Mouse (Mus musculus) stomach, embryonic 16.5 days (tissue): Measurements from ENCODE around the gene Gm49355. TPM values are rescaled to one million over a fixed set of nuclear protein-coding genes. Genes with fewer than 3 reads are reported as not detected.

Experiments used
- ATAC-seq: fragments of 200-750 bp; cut with Nextera tagmentation; 2 replicates; pipeline ENCODE4 v1.8.0; 2017; ENCODE audit warnings: moderate number of reproducible peaks, moderate TSS enrichment; ENCODE audit not compliant: insufficient read depth, low FRiP score
- H3K27ac ChIP-seq: fragments of 300-500 bp; sonication (generic); 2 replicates; pipeline ENCODE4 v1.5.1; 2014; ENCODE audit warnings: low read length
- H3K27me3 ChIP-seq: fragments of 300-500 bp; sonication (generic); 2 replicates; pipeline ENCODE4 v1.6.1; 2014; ENCODE audit warnings: low read length, control low read depth, mixed read lengths; ENCODE audit not compliant: control insufficient read depth, insufficient read depth
- H3K36me3 ChIP-seq: fragments of 300-500 bp; sonication (generic); 2 replicates; pipeline ENCODE4 v1.6.1; 2014; ENCODE audit warnings: low read length; ENCODE audit not compliant: control insufficient read depth, insufficient read depth
- H3K4me1 ChIP-seq: fragments of 300-500 bp; sonication (generic); 2 replicates; pipeline ENCODE4 v1.6.1; 2014; ENCODE audit warnings: low read length, control low read depth, mixed read lengths; ENCODE audit not compliant: control insufficient read depth, insufficient read depth
- H3K4me2 ChIP-seq: fragments of 300-500 bp; sonication (generic); 2 replicates; pipeline ENCODE4 v1.6.1; 2014; ENCODE audit warnings: low read depth, low read length, mixed read lengths
- H3K4me3 ChIP-seq: fragments of 300-500 bp; sonication (generic); replicated peaks from 2 replicates; pipeline ENCODE4 v1.5.1; 2014; ENCODE audit warnings: mild to moderate bottlenecking, low read length
- H3K9ac ChIP-seq: fragments of 300-500 bp; sonication (generic); 2 replicates; pipeline ENCODE4 v1.6.1; 2014; ENCODE audit warnings: low read length
- H3K9me3 ChIP-seq: fragments of 300-500 bp; sonication (generic); replicated peaks from 2 replicates; pipeline ENCODE4 v1.6.1; 2016; ENCODE audit warnings: low read length, control low read depth; ENCODE audit not compliant: control insufficient read depth
- WGBS: fragments of 180-500 bp; shearing (Covaris S2); extraction: QIAGEN DNeasy Blood & Tissue Kit; methylation state at CpG from one replicate; pipeline ENCODE4 v1.1.7; 2014; 5-methylcytosine and 5-hydroxymethylcytosine counted together
- polyA plus RNA-seq: library from polyadenylated mRNA; unstranded; fragments of >200 nt; fragmentation: Nextera tagmentation; extraction: Ambion mirVana; gene quantifications from 2 replicates; pipeline ENCODE4 v1.2.1, GENCODE M21; 2015

Gene Gm49355
- polyA plus RNA-seq, 1 experiment from 2014 or later: 0.15 TPM

DNA sequence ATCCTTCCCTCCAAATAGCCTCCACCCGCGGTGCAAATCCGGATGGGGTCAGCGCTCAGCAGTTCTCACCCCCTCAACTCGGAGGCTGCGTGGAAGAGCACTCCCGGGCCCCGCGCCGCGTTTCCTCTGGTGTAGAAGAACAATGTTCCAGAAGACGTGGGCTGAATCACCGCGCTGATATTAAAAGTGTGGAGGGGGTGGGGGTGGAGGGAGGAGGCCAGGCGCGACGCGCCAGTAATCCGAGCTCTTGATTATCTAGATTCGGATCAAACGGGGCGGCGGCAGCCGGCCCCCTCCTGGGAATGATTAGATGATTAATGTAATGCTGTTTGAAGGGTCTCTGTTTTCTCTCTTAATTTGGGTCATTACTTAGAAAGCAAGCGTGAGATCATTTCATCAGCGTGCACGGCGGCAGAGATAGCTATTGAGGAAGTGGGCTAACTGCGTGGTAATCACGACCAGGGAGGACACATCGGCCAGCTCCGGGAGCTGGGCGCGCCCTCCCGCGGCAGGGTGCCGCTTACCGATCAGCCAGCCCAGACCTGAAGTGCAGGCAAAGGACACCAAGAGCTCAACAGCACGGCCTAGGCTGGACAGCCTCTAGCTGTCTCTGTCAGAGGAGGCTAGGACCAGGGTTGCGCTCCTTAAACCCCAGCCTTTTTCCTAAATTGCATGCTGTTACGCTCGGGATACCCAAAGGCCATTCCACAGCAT lies 57.5 kb downstream of the Gm49355 start:
- peaks cover 13% of the 10 kb centered on the region for H3K4me1 ChIP-seq
- peak overlapping the region; percentile 36 for H3K4me2 ChIP-seq
- peaks cover 95% of the 10 kb centered on the region for H3K27me3 ChIP-seq
- H3K9me3 ChIP-seq: no peaks in the 10 kb centered on the region
- H3K36me3 ChIP-seq: no peaks in the 10 kb centered on the region
- 1% methylated on average over 42 of the region's 42 CpGs for WGBS
- peak overlapping the region; percentile 22 for H3K4me3 ChIP-seq
- no peak for ATAC-seq
- H3K9ac ChIP-seq: no peak overlapping the region
- no peak overlapping the region for H3K27ac ChIP-seq

DNA sequence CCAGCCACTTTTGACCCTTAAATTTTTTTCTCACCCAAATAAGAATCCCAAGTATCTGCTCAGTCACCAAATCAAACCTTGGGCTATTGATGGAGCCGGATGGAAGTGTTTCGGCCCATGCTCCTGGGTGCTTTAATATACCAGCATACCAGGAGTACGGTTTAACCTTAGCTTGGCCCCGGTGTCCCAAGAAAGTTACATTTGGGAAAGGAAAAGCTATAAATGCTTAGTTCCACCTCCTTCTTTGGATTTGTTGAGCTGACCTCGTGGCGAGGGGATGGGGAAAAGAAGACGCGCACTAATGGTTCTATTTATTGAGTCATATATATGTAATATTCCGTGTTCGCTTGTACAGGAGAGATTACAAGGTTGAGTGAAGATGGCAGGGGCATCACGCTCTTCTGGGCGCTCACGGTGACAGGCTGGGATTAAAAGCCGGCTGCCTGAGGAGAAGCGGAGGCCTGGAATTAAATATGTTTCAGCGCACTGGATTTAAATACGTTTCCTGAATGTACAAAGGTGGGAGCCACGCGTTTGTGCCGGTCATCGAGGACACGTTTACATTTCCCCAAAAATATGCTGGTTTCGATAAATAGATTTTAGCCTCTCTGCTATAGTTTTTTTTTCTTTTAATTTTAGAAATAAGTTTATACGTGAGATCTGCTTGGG lies 58.1 kb downstream of the Gm49355 start:
- peaks cover 95% of the 10 kb centered on the region for H3K27me3 ChIP-seq
- H3K9me3 ChIP-seq: no peaks in the 10 kb centered on the region
- no peak overlapping the region for H3K9ac ChIP-seq
- no peak overlapping the region for H3K27ac ChIP-seq
- H3K36me3 ChIP-seq: no peaks in the 10 kb centered on the region
- no peak for ATAC-seq
- H3K4me3 ChIP-seq: no peak overlapping the region
- peaks cover 13% of the 10 kb centered on the region for H3K4me1 ChIP-seq
- H3K4me2 ChIP-seq: no peak overlapping the region
- 5% methylated on average over 24 of the region's 24 CpGs for WGBS

DNA sequence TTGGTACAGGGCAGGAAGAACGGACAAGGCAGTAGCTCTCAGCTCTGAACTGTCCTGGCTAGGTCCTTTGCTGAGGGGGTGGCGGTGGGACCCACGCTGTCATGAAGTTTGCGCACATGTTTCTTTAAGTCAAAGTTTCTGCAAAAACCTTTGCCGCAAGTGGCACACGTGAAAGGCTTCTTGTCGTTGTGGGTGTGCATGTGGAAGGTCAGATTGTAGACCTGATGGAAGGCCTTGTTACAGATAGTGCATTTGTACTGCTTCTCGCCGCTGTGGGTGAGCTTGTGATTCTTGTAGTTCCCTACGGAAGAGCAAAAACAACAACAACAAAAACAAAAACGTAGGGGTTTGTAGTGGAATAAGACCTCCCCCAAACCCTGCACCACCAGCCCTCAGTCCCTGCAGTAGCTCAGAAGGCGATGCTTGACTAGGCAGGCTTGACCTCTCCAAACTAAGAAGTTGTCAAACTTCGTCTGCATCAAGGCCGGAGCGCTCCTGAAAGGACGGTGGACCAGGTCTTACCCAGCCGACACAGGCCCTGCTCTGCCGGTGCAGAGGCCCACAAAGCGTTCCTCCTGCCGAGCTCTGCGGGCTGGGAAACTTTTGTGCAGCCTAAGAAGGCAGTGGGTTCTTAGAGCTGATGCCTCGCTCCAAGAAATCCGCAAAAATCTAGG lies 58.8 kb downstream of the Gm49355 start:
- Histone ChIP-seq H3K27me3 (peaks cover 95% of the 10 kb centered on the region), H3K4me3 (no peak overlapping the region), H3K36me3 (no peaks in the 10 kb centered on the region), H3K9ac (no peak overlapping the region), H3K9me3 (no peaks in the 10 kb centered on the region; the same call in 1 of the 2 replicates), H3K4me2 (no peak overlapping the region), H3K4me1 (peaks cover 13% of the 10 kb centered on the region), H3K27ac (no peak overlapping the region)
- 6% methylated on average over 23 of the region's 23 CpGs for WGBS
- no peak for ATAC-seq

DNA sequence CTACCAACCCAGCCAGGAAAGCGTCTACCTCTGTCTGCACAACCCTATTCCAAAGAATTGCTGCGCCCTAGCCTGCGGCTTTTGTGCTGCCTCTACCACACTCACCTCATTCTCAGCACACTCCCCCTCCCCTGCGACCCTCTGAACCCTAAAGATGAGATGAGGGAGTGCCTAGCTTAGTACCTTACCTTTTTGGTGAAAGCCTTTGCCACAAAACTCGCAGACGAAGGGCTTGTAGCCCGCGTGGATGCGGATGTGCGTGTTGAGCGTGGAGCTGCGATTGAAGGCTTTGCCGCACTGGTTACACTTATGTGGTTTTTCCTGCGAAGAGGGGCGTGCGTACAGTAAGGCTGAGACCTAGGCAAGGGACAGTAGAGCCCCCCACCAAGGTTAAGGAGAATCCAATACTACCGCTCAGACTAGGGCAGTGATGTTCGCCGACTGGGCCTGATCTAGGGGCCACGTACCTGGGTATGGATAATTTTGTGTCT lies 59.7 kb downstream of the Gm49355 start:
- peaks cover 94% of the 10 kb centered on the region for H3K27me3 ChIP-seq

DNA sequence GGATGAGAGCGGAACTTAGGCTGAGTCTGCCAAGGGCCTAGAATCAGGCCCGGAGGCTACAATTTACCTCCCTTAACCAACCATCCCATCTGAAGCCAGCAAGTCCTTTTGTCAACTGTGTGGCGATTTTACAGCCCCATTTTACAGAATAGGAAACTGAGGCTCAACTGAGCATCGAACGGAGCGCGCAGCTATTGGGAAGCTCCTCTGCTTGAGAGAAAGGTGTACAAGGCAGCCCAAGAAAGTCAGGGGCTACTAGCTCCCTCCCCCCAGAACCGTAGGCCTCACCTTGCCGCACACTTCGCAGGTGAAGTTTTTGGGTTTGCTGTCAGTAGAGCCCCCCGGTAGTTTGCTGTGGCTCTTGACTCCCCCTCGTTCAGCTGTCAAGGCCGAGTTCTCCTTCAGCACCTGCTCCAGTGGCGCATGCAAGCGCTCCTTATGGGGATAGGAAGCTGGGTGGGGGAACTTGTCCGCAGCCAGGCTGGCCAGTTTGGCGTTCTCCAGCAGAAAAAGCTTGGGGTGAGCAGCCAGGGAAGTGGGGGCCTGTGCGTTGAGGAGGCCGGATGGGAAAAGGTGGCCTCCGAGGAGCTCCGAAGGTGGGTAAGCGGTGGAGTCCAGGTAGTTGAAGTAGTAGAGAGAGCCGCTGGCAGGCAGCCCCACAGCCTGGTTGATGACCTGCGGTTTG lies 60.4 kb downstream of the Gm49355 start:
- H3K4me1 ChIP-seq: peaks cover 13% of the 10 kb centered on the region
- no peaks in the 10 kb centered on the region; the same call in 1 of the 2 replicates for H3K9me3 ChIP-seq
- H3K9ac ChIP-seq: no peak overlapping the region
- peaks cover 97% of the 10 kb centered on the region for H3K27me3 ChIP-seq
- H3K4me2 ChIP-seq: no peak overlapping the region; the same call in 1 of the 2 replicates
- peak overlapping the region; percentile 21 for H3K4me3 ChIP-seq
- no peak for ATAC-seq
- H3K36me3 ChIP-seq: no peaks in the 10 kb centered on the region
- WGBS: 5% methylated on average over 24 of the region's 24 CpGs
- no peak overlapping the region for H3K27ac ChIP-seq

More for the DNA sequence above, 59.7 kb downstream of the Gm49355 start:
- WGBS: 5% methylated on average over 20 of the region's 20 CpGs
- H3K4me2 ChIP-seq: no peak overlapping the region
- H3K36me3 ChIP-seq: no peaks in the 10 kb centered on the region
- H3K9ac ChIP-seq: no peak overlapping the region
- peaks cover 13% of the 10 kb centered on the region for H3K4me1 ChIP-seq
- no peak overlapping the region for H3K4me3 ChIP-seq
- H3K27ac ChIP-seq: no peak overlapping the region
- ATAC-seq: no peak
- H3K9me3 ChIP-seq: no peaks in the 10 kb centered on the region; the same call in 1 of the 2 replicates

DNA sequence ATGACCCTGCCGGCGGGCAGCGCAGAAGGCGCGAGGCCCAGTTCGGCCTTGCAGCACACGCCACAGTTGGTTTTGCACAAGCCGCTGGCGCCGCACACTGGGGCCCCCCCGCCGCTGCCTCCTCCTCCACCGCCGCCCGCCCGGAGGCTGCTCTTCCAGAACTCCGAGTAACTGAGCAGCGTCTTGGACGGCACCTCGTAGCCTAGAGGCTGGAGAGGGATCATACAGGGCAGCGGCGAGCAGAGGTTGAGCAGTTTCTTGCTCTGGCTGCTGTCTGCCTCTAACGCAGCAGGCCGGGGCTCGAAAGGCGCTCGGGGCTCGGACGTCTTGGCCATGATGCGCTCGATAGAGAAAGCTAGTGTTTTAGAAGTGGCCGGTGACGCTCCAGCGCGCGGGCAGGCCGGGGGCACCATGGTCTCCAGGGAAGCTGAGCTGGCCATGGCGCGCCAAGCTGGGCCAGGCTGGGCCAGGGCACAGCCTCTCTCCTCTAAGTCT lies 61.0 kb downstream of the Gm49355 start:
- no peaks in the 10 kb centered on the region; the same call in 1 of the 2 replicates for H3K9me3 ChIP-seq
- ATAC-seq: no peak
- 1% methylated on average over 37 of the region's 39 CpGs for WGBS

DNA sequence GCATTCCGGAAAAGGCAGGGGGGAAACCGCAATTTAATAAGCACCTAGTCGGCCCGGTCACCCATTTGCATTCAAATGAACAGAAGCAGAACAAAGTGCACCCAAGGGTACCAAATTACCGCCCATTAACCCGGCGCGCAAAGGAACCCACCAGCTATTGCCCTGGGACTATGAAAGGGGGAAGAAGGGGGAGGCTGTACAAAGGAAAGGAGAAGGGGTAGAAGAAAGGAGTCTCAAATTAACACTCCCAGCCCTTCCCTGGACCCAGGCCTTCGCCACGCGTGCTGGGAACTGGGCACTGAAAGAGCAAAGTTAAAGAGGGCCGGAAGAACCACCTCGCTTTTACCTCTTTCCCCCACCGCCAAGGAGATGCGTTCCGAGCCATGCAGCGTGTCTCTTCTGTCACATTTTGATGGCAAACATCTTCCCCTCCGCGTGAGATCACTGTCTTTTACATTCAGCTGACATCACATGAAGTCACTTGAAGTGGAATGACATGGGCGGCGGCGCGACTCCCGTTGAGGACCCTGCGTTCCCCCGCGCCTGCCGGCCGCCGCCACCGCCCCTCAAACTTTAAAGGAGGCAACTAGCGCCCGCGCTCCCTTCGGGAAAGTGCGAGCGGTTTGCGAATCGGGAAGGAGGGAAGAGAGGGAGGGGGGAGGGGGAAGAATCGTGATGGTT lies 61.6 kb downstream of the Gm49355 start:
- H3K36me3 ChIP-seq: no peaks in the 10 kb centered on the region
- peaks cover 13% of the 10 kb centered on the region for H3K4me1 ChIP-seq
- no peak for ATAC-seq
- H3K9me3 ChIP-seq: no peaks in the 10 kb centered on the region; the same call in 1 of the 2 replicates
- no peak overlapping the region for H3K9ac ChIP-seq
- H3K4me2 ChIP-seq: peak overlapping the region; percentile 38; the same call in 1 of the 2 replicates
- peak overlapping the region; percentile 21 for H3K4me3 ChIP-seq
- H3K27ac ChIP-seq: no peak overlapping the region
- H3K27me3 ChIP-seq: peaks cover 97% of the 10 kb centered on the region
- 1% methylated on average over 40 of the region's 40 CpGs for WGBS

More for the DNA sequence above, 61.0 kb downstream of the Gm49355 start:
- peak overlapping the region; percentile 38 for H3K4me2 ChIP-seq
- no peaks in the 10 kb centered on the region for H3K36me3 ChIP-seq
- H3K27me3 ChIP-seq: peaks cover 97% of the 10 kb centered on the region
- H3K4me1 ChIP-seq: peaks cover 13% of the 10 kb centered on the region
- peak overlapping the region; percentile 21 for H3K4me3 ChIP-seq
- H3K27ac ChIP-seq: no peak overlapping the region
- no peak overlapping the region for H3K9ac ChIP-seq
